Mouse (Mus musculus) cerebellum, postnatal 36 days (tissue): ENCODE results near the gene Psma6.
"Not testable (repeated sequence)": the region's sequence is repeated elsewhere in the genome, so short reads cannot be mapped to it uniquely, and the experiment has no call there.

Experiments used
- DNase-seq, 2 experiments: peaks; one replicate each; pipeline ENCODE4 v3.0.0; 2021 to 2022; ENCODE audit warnings: mixed read lengths in 2 of 2

The Psma6 gene

DNA sequence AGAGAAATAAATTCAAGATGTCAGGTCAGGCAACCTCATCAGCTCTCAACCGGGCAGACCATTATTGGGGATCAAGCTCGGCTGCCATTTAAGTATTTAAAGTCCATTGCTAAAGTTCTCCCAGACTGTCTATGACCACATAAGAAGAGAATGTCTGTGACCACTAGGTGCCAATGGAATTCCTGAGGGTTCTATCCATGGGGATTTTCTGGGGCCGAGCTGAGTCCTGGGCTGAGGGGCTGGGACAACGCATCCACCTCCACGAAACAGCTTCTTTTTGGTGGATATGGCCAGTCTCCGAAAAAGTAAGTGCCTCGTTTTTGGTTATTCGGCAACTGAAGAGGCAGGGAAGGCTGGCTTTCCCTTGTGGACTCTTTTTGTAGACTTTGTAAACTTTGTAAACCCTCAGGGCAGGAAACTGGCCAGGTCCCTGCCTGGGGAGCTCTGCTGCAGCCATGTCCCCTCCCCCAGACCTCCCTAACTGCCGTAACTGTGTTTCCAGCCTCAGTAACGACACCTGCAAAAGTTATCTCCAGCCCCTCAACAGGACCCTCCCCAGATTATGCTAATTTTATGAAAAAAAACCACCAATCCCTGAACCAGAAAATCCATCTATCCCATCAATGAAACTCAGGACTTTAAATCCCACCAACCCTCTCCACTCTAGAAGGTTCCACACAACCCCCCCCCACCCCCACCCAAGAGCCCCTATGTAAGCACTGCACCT lies at the start of gene Psma6:
Gene Psma6, plus strand, starts transcription at position 200 of the 727 bp plus-strand sequence.
- DNase-seq = no peak

DNA sequence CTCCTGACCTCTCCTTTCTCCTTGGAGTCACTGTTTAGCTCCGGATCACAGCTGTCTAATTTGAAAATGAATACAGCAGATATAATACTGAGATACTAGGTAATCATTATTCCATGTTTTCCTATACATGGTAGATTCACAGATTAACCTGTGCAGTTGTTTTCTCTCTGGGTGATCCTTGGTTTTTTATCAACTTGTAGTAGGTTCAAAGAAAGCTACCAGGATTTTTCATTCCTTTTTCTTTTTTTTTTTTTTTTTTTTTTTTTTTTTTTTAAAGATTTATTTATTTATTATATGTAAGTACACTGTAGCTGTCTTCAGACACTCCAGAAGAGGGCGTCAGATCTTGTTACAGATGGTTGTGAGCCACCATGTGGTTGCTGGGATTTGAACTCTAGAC lies 45.5 kb upstream of the Psma6 start:
- DNase-seq = not testable (repeated sequence)

DNA sequence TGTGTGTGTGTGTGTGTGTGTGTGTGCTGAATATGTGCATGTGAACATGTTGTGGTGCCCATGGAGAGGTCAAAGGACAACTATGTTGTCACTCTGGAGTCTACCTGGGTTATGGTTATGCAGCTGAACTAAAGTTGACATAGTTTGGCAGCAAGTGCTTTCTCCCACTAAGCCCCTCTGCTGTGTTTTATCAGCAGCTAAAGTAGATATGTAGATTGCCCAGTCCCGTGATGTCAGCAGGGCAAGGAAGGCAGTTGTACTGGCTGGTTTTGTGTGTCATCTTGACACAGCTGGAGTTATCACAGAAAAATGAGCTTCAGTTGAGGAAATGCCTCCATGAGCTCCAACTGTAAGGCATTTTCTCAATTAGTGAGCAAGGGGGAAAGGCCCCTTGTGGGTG lies 41.0 kb upstream of the Psma6 start:
- not testable (repeated sequence) for DNase-seq

DNA sequence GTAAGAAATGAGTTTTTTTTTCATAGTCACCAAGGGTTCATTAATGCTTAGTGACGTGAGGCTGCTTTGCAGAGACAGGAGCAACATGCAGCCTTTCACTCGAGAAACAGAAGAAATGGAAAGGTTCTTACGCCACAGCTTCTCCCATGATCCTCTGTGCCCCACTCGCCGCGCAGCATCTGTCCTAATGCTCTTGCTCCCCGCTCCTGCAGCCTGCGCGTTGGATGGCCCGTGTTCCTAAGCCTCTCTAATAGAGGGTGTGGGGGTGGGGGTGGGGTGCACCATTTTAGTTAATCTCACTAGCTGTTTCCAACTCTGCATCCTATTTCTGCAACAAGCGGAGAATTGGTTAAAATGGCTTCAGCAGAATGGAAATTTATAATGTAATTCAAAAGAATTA lies 40.0 kb upstream of the Psma6 start:
- DNase-seq = no peak

DNA sequence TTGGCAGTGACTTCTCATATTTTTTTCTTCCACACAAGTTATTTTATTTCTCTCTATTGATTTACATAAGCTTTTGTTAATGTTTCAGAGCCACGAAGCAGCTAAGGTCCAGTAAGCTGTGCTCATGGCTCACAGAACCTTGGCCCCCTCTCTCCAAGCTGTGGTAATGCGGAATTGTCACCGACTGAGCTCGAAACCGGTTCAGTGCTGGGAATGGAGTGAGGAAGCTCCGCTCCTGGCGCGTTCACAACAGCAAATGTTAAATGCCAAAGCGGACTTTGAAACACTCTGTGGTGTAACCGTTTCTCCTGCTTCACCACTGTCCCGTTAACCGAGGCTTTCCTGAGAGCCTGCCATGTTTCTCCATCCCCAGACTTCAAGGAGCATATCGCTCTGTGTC lies 39.4 kb upstream of the Psma6 start:
- no peak for DNase-seq

DNA sequence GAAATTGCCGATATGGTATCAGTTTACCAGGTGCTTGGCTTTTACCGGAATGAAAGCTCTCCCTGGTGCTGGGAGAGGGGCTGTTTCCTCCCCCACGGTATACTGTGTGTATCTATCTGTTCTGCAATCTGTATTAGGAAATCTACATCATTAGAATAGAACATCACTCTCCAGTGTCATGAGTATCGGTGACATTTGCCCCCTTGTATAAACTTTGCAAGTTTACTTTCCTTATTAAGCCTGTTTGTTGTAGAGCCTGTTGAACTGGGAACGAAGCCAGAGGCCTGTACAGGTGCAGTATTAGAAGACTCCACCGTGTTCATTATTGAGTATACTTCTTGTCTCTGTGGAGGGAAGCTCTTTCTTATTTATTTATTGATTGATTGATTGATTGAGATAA lies 30.6 kb upstream of the Psma6 start:
- no peak for DNase-seq

DNA sequence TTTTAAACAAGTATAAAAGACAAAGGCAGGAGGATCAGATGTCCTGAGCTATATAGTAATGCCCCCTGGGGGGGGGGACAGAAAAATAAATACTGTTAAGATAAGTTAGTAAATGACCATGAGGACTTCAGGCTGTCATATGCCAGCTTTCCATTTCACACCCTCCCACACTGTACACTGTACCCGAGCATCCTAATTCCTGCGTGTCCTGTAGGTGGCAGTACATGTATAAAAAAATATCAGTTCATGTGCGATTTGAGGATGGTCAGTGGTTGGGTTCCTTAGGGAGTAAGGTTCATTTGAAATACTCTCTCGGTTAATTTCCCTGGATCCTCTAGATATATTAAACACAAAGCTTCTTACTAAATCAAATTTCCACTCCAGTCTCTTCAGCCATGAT lies 29.1 kb upstream of the Psma6 start:
- DNase-seq = peak; percentile 25 to 49

DNA sequence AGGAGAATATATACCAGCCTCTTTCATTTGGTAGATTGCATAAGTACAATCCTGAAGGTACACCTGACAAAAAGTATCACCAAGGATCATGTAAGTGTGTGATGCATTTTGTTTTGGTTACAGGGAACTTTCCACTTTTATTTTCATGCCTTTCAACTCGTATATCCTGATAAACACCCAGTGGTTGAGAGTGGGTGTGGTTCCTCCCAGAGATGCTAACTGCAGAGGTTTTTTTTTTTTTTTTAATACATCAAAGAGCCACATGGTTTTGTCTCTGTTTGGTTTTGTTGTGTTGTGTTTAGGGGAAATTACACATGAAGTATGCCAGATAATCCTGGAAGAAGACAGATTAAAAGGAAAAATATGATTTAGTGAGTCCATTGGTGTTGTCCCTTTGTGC lies 26.7 kb upstream of the Psma6 start:
- no peak for DNase-seq

DNA sequence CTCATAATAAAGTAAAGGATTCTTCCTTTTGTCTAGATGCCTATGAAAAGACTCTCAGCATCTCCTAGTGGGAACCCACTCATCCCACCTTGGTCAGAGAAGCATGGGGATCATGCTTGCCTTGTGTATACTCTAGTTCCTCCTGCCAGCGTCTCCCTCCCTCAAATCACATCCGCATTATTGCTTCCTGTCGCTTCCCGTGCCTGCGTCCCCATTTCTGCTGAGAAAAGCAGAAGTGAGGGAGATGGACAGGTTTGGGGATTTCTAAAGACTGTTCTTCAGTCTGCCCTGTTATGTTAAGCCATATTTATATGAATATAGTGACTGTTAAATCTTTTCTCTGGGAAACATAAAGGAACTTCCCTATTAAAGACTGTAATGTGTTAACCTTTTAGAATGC lies 23.1 kb upstream of the Psma6 start:
- DNase-seq = no peak

DNA sequence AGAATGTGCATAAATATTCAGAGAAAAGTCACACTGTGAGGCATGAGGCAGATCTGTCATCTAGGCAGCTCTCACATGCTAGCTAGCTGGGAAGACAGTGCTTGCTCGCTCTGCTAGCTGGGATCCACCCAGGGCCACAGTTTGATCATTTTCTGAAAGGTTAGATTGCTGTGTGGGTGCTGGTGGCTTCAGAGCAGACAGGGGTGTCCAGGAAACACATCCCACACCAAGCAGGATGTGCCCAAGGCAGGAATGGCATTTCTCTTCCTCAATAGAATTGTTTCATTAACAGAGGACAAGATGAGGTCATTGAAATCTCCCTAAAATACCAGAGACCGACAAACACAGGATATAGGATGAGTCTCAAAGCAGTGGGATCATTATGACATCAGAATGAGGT lies 18.9 kb upstream of the Psma6 start:
- no peak for DNase-seq

DNA sequence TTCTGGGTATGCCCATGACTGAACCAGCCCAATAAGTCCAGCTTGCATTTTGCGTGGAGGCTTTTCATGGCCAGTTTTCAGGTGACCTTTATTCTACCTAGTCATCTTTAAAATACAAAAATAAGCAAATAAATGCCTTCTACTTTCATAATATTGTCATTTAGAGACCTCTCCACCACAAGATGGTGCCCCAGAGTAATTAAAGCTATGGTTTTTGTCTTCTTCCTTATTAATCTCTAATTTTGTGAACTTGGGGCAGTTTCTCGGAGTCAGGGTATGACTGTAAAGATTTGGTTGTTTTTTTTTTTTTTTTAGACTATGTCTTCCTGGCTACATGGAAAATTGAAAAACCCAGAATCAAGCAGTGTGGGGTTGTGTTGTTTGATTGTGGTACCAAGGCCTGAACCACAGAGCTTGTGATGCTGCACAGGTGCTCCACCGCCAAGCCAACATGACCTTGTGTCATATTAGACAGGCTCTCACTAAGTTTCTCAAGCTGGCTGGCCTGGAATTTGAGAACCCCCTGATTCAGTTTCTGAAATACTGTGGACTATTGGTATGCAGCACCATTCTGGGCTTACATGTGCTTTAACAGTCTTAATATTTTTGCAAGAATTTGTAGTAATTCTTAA lies 11.5 kb upstream of the Psma6 start:
- no peak for DNase-seq

DNA sequence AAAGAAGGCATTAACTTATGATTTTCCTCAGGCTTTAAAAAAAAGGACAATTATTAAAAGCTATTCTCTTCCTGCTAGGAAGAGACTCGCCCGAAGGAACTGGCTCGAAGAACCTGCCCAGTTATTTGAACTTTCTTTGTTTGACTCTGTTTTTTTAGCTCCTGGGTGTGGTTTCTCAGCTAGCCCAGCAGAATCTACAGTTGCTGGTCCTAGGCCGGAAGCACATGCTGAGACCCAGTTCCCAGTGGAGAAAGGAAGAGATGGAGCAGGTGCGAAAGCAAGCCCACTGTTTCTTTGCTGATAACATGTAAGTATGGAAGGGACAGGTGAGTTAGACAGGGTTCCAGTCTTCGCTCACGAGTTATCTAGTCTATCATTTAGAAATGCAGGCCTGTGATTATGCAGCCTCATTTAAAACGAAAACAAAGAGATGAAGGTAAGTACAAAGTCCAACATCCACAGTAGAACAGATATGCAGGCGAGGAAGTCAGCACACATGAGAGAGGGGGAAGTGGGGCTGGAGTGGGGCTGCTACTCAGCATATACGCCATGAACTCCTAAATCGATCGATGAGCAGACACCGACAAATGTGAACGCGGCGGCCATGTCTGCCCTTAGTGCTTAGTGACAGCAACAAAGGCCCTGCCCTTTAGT lies 6.9 kb upstream of the Psma6 start:
- DNase-seq = no peak

DNA sequence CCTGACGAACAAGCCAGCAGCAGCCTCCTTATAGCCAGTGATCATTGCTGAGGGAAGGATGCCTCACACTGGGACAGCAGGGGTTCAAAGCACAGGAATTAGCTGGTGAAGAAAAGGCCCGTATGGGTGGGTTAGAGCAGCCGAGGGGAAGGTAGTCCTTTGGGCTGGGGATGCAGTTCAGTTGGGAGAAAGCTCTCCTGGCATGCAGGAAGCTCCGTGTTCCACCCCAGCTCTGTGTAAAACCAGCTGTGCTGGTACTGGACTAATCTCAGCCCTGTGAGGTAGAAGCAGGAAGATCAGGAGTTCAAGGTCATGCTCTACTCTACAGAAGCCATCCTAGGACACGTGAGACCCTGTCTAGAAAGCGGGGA lies 6.4 kb upstream of the Psma6 start:
- DNase-seq = no peak

DNA sequence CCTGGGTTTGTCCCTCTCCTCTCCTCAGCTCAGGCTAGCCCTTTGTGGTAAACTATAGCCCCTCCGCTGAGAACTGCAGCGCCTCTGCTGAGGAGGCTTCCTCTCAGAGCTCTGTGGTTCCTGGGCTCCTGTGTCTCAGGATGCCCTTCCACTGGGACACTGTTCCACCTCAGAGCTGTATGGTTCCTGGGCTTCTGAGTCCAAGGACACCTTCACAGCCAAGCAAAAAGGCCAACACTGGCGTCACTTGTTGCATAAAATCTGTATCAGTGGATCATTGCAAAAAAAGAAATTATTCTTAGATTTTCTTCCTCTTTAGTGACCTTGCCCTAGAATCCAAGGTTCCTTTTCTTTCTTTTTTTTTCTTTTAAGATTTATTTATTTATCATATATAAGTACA lies 804 bp downstream of the Psma6 start:
- no peak for DNase-seq

DNA sequence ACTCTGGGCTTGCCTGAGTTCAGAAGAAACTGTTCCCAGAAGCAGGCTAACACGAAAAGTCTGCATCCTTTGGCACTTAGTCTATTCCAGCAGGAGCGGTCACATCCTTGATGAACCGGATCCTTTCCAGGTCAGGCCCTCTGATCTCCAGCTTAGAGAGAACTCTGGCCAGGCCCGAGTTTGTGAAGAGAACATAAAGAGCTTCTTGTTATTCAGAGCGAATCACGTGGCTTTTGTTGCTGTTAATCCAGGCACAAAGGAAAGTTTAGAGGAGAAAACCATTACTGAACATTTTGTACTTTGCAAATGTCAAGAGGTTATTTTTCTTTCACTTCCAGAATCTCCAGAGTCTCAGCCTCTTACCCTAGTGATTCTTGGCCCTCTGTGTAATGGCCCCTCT lies 1.9 kb downstream of the Psma6 start:
- no peak for DNase-seq

DNA sequence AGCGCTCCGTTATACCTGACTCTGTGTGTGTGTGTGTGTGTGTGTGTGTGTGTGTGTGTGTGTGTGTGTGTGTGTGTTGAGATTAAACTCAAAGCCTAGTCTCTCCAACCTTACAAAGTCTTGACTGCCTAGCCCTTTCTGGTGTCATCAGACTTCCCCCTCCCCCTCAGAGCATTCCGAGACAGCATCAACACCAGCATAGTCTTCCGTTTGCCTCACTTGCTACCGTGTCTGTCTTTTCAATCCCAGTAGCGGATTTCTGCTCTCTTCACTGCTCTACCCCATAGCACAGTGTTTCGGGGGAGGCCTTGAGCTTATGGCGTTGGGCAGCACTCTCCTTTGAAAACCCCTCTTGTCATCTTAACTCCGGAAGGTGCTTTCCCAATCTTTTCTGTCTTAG lies 2.4 kb downstream of the Psma6 start:
- no peak for DNase-seq

DNA sequence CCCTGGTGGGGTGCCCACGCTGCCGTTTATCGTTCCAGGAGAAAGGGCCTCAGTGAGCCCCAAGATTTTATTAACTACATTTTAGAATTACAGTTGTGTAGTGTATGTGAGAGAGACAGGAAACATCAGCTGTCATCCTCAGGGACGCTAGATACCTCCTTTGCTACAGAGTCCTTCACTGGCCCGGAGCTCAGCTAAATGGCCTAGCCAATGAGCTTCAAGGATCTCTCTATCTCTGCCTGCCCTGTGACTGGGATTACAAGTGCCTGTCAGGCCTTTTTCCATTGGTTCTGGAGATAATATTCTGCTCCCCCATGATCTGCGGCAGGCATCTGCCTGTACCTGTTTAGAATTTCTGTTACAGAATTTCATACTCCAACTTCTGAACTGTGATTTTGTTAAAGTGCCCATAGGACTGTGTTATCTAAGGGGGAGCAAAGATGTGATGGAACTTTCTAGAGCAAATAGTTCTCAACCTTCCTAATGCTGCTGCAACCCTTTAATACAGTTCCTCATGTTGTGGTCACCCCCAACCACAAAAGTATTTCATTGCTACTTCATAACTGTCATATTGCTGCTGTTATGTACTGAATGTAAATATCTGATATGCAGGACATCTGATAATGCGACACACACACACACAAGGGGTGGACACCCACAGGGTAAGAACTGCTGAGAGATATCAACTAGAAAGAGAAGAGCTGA lies 3.2 kb downstream of the Psma6 start:
- DNase-seq = no peak

DNA sequence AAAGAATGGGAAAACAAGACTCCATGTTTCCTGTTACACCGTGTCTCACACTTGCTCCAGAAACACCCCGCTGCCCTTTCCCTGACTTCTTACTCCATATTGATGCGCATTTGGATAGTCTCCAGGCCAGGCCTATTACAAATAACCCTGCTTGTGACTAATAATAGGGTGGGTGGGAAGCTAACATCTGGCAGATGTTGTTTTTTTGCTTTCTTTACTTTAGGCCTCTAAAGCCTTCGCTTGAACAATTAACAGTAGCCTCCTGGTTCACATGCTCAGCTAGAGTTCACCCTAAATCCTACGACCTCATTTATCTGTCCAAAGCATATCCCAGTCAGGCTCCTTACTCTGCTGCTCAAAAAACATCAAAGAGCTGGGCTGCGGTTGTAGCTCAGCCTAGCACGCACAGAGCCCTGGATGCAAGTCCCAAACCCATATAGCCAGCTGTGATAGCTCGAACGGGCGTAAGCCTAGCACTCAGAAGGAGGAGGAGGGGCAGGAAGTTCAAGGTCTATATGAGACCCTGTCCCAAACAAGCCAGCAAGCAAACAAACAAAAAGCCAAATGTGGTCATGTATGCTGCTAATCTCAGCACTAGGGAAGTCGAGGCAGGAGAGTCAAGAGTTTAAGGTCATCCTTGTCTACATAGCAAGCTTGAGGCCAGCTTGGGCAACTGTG lies 3.9 kb downstream of the Psma6 start:
- no peak for DNase-seq

DNA sequence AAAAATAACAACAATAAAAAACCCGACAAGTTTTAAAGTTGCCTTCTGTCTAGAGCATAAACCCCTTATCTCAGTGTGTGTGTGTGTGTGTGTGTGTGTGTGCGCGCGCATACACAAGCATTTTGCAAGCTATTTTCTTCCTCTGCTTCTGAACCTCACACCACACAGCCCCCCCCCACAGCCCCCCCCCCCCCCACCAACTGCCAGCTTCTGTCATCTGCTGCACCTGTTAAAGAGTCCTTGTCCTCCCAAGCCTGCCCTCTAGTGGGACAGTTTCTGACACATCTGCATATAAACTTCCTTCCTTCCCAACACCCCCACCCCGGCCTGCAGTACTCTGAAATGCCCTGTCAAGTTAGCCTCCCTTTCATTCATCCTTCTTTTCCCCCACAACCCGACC lies 4.5 kb downstream of the Psma6 start:
- DNase-seq = peak in 1 of 2 experiments; percentile 7

DNA sequence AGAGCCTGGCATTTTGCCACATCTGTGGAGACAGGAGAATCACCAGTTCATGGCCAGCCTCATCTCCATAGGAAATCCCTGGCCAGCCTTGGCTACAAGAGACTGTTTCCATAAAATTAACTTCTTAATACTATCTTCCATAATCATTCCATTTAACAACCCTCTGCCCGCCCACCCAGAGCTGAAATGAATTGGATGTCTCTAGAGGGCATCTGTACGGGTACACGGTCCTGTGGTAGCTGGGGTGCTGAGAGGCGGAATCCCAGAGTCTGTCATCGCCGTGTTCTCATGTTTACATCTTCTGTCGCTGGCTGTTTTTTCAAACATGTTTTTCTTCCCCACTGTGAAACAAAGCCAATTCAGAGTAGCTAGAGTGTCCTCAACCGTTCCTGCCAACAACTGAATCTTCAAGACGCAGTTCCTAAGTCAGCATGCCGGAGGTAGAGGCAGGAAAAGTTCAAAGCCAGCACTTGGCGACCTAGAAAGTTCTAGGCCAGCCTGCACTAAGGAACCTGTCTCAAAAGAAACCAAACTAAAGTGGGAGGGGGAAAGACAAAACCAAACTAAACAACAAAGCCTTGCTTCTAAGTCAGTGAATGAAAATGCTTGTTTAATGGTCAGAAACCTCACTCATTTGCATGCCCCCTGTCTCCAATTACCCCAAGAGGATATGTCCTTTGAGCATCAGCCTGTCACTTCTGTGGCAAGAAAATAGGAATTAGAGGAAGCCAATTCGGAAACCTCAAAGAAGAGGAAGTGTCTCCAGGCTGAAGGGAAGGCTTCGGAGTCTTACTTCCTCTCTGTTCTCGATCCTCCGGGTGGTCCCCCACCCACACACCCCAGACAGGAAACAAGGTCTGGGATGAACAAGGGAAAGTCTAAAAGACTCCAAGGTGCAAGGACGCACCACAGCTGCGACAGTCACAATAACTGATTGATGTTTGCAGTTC lies 5.4 kb downstream of the Psma6 start:
- no peak for DNase-seq

DNA sequence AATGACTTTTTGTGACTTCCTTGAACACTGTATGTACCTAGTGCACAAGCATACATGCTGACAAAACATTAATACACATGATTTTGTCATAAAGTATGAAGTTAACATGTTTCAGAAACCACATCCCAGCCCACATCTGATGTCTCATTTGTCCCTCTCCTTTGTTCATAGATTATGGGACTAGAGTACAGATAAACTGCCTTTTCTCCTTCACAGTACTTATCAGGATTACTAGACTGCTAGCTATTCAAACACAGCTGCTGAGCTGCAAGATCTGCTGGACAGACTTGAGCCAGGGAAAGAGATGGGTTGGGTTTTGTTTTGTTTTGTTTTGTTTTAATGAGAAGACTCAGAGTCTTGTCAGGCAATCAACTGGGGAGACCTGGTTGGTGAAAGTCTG lies 8.1 kb downstream of the Psma6 start:
- no peak for DNase-seq
